Mouse (Mus musculus): ENCODE measurements around the gene Vmp1.

GRCm38 (mm10) chr11:86695461-86695860 lies 11.8 kb upstream of the Vmp1 start:
- no peak for TF ChIP-seq POLR2A (IDR thresholded peaks at IDR 0.05; ENCODE audit: low read depth, low read length)
- TF ChIP-seq CTCF (conservative IDR thresholded peaks at IDR 0.05; ENCODE audit: insufficient read depth, insufficient read length, low read depth, low read length), result no peak
